Mouse (Mus musculus) neutrophil, adult 5-6 weeks (primary cell): ENCODE results near the gene Atf7ip2. TPM values are rescaled to one million over a fixed set of nuclear protein-coding genes. Genes with fewer than 3 reads are reported as not detected.
"Not testable (repeated sequence)": the region's sequence is repeated elsewhere in the genome, so short reads cannot be mapped to it uniquely, and the experiment has no call there.

Source experiments
- ATAC-seq: fragments of 151-379, 151-347 bp; 2 replicates; pipeline ENCODE4 v1.8.0; 2017; ENCODE audit warnings: mild to moderate bottlenecking, moderate TSS enrichment; ENCODE audit not compliant: insufficient number of reproducible peaks, poor library complexity, low FRiP score, severe bottlenecking; ENCODE audit errors: extremely low read depth
- total RNA-seq: library from RNA; stranded (forward); fragments of 200-1000 nt; gene quantifications from 2 replicates; pipeline ENCODE4 v1.2.3, GENCODE M21; 2017

Atf7ip2 gene
- not detected in 2 replicates for total RNA-seq

GRCm38 (mm10) chr16:10192679-10193506 is at the start of gene Atf7ip2:
Gene Atf7ip2 (plus strand): TSS chr16:10192712.
- ATAC-seq = no peak

- no peak for ATAC-seq
Measured at GRCm38 (mm10) chr16:10143166-10143565, 49.3 kb upstream of the Atf7ip2 start.

- no peak for ATAC-seq
Measured at GRCm38 (mm10) chr16:10147401-10147800, 45.1 kb upstream of the Atf7ip2 start.

- ATAC-seq = no peak
Measured at GRCm38 (mm10) chr16:10169123-10169905, 23.2 kb upstream of the Atf7ip2 start.

GRCm38 (mm10) chr16:10170005-10170404 is 22.5 kb upstream of the Atf7ip2 start, which contains the start of gene Rpl39l:
Gene Rpl39l (plus strand): TSS chr16:10170226.
- ATAC-seq = no peak

- ATAC-seq = no peak
Measured at GRCm38 (mm10) chr16:10171276-10171675, 21.2 kb upstream of the Atf7ip2 start.

- no peak for ATAC-seq
Measured at GRCm38 (mm10) chr16:10172179-10172820, 20.2 kb upstream of the Atf7ip2 start.

GRCm38 (mm10) chr16:10187461-10187860 is 5.1 kb upstream of the Atf7ip2 start:
- ATAC-seq = not testable (repeated sequence)

- ATAC-seq = no peak
Measured at GRCm38 (mm10) chr16:10208777-10209176, 16.3 kb downstream of the Atf7ip2 start.

- ATAC-seq = not testable (repeated sequence)
Measured at GRCm38 (mm10) chr16:10216366-10216765, 23.9 kb downstream of the Atf7ip2 start.

- not testable (repeated sequence) for ATAC-seq
Measured at GRCm38 (mm10) chr16:10217020-10217419, 24.5 kb downstream of the Atf7ip2 start.

GRCm38 (mm10) chr16:10227361-10227760 is 34.8 kb downstream of the Atf7ip2 start:
- ATAC-seq = no peak

GRCm38 (mm10) chr16:10236601-10237000 is 44.1 kb downstream of the Atf7ip2 start:
- ATAC-seq = no peak

GRCm38 (mm10) chr16:10253993-10254392 is 61.5 kb downstream of the Atf7ip2 start:
- ATAC-seq = no peak

- ATAC-seq = peak; percentile 36; the same call in 1 of the 2 replicates
Measured at GRCm38 (mm10) chr16:10272256-10272655, 79.7 kb downstream of the Atf7ip2 start.

- no peak for ATAC-seq
Measured at GRCm38 (mm10) chr16:10274465-10274864, 82.0 kb downstream of the Atf7ip2 start.

GRCm38 (mm10) chr16:10276778-10277177 is 84.3 kb downstream of the Atf7ip2 start:
- not testable (repeated sequence) for ATAC-seq

- no peak for ATAC-seq
Measured at GRCm38 (mm10) chr16:10280286-10280951, 87.9 kb downstream of the Atf7ip2 start.

- ATAC-seq = no peak
Measured at GRCm38 (mm10) chr16:10281890-10282289, 89.4 kb downstream of the Atf7ip2 start.
